Mouse (Mus musculus) T-cell, adult 2 months (primary cell): Measurements from ENCODE around the gene Cacng4.

ENCODE experiments used
- DNase-seq: peaks from one replicate; pipeline ENCODE4 v3.0.0; 2022; ENCODE audit warnings: low spot score

The Cacng4 gene

GRCm38 (mm10) chr11:107773312-107773711 is 21.0 kb downstream of the Cacng4 start:
- DNase-seq = no peak

- DNase-seq = no peak
These were observed 22.4 kb downstream of the Cacng4 start for GRCm38 (mm10) chr11:107772002-107772401.

- DNase-seq = no peak
These were observed 26.0 kb downstream of the Cacng4 start for GRCm38 (mm10) chr11:107768361-107768760.

DNA sequence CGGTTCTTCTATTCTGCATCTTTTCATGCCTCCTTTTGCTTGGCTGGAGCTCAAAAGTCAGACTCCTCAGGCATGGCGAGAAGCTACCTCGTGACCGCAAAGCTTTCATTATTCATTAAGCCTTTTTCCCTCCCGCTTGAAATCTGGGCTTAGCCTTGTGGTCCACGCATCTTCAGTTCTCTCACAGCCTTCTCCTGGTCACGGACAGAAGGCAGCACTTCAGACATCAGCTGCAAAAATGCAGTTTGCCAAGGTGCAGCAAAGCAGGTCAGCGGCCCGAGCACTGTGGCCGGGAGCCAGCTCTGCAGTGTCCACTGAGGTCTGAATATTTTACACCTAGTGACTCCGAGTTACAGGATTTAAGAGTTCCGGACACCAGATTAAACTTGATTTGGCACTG is 27.4 kb downstream of the Cacng4 start:
- no peak for DNase-seq

DNA sequence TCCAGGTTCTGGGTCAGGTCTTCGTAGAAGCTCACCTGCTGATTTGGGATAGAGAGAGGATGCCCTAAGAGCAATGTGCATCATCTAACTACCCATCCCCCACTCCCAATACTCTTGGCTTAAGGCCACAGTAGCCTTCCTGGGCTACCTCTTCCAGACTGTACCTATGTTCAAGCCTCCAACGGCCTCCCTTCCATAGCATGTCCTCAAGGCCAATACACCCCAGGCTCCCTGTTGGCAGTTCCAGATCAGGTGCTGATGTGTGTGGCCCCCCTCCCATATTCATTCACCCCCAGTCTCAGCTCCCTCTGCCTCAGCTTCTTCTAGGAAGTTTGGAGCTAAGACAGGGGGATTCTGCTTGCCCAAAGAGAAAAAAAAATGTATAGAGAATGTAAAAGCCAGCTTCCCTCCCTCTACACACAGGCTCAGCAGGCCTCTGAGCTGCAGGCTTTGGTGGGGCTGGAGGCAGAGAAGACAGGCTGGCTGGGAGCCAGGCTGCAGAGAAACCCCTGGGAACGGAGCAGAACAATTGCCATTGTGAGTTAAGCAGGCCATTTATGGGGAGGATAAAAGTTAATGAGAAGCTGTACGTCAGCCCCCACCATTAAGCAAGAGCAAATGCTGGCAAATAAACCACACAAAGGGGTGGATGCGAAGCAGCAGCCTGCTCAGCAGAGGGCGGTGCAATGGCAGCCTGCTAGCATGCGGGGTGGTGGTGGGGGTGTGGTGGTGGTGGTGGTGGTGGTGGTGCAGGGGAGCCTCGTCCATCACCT is 31.5 kb downstream of the Cacng4 start:
- DNase-seq = no peak

DNA sequence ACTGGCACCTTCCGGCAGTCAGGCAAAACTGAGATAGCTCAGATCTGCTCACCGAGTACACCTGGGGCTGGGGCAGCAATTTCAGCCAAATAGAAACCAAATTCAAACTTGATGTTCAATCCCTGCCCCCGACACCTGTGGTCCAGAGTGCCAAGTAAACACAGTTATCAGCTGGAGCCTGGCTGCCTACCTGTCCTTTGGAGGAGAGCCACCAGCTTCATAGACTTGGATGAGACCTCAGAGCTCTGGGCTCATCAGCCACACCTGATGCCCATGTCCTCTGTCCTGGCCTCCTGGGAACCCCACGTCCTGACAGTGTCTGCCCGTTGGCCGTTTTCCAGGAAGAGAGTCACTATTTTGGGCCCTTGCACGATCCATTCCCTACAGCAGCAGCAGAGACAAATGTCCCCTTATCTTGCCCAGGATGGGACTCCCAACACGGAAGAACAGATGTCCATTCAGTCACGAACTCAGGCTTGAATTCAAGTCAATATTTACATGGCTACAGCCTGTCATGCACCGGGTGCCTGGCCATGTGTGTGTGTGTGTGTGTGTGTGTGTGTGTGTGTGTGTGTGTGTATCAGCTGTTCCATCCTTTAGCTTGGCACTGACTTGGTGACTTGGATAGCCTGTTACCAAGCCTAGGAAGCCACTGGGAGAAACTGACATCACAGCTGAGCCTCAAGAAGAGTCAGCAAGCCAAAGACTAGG is 32.4 kb downstream of the Cacng4 start:
- DNase-seq = no peak

- no peak for DNase-seq
These were observed 34.4 kb downstream of the Cacng4 start for GRCm38 (mm10) chr11:107760001-107760400.

DNA sequence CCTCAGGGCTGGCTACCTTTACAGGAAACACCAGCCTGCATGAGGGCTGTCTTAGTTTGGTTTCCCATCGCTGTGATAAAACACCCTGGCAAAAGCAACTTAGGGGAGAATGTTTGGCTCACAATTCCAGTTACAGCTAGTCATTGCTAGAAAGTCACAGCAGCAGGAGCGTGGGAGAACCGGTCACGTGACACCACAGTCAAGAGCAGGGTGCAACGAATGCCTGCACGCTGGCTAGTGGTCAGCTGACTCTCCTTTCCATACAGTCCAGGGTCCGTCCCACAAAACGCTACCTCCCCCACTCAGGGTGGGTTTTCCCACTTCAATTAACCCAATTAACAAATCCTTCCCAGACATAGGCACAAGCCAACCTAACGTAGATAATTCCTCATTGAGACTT is 34.8 kb downstream of the Cacng4 start:
- DNase-seq = no peak

GRCm38 (mm10) chr11:107749114-107749513 is 45.2 kb downstream of the Cacng4 start:
- DNase-seq = no peak

- DNase-seq = no peak
These were observed 45.9 kb downstream of the Cacng4 start for GRCm38 (mm10) chr11:107748243-107749035.

DNA sequence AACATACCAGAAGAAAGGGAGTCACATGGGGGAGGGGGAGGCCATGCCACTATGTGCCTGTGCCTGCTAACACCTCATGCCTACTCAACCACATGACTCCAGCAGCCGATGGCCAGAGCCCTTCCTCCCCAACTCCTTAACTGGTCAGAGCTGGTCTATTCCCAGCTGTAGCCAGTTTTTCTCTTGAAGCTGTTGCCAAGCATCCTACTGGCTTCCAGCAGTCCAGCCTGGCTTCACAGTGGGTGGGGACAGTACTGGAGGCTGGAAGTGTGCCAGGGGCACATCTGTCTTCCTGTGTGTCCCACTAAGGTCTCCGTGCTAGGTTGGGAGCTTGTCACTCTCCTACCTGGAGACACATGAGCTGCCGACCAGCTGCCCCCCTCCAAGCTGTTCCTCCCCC is 51.3 kb downstream of the Cacng4 start:
- DNase-seq = no peak

GRCm38 (mm10) chr11:107738418-107739099 is 55.8 kb downstream of the Cacng4 start:
- DNase-seq = peak; percentile 3

GRCm38 (mm10) chr11:107737886-107738285 is 56.5 kb downstream of the Cacng4 start:
- no peak for DNase-seq

DNA sequence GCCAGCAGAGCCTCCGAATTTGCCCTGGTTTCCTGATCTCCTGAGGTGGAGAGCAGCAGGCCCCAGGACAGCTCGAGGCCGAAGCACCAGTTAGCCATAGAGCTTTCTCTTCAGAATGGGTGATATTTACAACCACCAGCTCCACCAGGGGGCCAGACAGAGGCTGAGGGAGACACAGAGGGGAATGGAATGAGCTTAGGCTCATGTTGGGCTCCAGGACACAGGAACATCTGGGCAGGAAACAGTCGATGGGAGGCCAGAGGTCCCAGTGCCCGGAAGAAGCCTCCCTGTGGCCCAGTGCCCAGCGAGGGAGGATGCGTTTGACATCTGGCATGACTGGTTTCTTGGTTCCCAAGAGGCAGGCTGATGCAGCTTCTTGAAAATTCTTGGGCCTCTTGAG is 60.2 kb downstream of the Cacng4 start:
- no peak for DNase-seq

DNA sequence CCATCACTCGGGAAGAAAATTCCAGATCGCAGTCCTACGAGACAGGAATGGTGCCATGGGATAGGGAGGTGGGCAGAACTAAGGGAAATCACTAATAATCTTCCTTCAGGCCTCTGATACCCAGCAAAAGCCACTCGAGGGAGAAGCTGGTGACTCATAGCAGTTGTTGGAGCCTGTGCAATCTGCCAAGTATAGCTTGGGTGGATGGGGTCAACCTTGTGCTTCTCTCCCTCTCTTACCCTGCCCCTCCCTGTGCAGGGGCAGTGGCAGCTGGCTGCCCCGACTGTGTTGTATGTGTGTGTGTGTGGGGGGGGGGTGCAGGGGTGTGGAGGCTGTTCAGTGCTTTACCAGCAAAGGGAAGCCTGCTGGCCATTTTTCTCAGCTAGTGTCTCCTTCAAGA is 62.9 kb downstream of the Cacng4 start:
- DNase-seq = no peak

- no peak for DNase-seq
These were observed 63.4 kb downstream of the Cacng4 start for GRCm38 (mm10) chr11:107730940-107731339.

- no peak for DNase-seq
These were observed 65.2 kb downstream of the Cacng4 start for GRCm38 (mm10) chr11:107729141-107729540.

DNA sequence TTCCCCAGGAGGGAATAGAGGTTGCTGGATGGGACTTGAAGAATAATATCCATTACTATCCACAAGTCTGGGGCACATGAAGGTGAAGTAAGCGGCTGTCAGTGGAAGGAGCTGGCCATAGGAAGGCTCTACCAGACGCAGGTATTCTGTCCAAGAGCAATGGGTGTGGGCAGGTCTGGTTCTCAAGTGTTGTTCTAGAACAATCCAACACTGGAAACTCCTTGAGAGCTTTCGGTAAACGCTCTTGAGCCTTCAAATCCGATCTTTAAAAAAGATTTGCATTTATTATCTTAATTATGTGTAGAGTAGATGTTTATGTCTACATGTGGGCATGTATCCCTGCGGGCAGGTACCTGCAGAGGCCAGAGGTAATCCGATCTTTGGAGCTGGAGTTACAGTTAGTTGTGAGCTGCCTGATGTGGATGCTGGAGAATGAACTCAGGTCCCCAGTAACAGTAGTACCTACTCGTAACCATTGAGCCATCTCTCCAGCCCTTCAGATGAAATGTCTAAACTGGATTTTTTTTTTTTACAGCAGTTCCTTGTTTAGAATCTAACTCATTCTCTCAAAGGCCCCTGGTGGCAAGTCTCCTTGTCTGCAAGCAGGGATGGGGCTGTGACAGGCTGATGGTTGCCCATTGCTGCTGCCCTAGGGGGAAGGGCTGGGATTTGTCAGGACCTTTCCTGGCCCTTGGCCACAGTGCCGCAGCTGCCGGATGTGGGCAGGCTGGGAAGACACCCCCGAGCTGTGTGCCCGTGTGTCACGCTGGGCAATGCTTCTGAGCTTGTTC is 66.1 kb downstream of the Cacng4 start:
- no peak for DNase-seq

- no peak for DNase-seq
These were observed 69.8 kb downstream of the Cacng4 start for GRCm38 (mm10) chr11:107724603-107725002.

- no peak for DNase-seq
These were observed 73.3 kb downstream of the Cacng4 start for GRCm38 (mm10) chr11:107721057-107721456.

- DNase-seq = no peak
These were observed 73.9 kb downstream of the Cacng4 start for GRCm38 (mm10) chr11:107720264-107721021.
